Mouse (Mus musculus): ENCODE results near the gene Slk. TPM values are rescaled to one million over a fixed set of nuclear protein-coding genes. Genes with fewer than 3 reads are reported as not detected.

Slk gene
- polyA plus RNA-seq, 1 experiment from 2014 or later: 14.6 TPM

GRCm38 (mm10) chr19:47667601-47668000, 88.1 kb downstream of the Slk start:
- no peak overlapping the region for H3K9ac ChIP-seq (replicated peaks; ENCODE audit: low read depth)
- peak; percentile 36; the same call in 1 of the 2 replicates for ATAC-seq
- H3K27me3 ChIP-seq (replicated peaks; ENCODE audit: insufficient read depth, low read length): no peaks in the 10 kb centered on the region
- no peak for TF ChIP-seq CTCF (IDR thresholded peaks at IDR 0.05)
- no peak for TF ChIP-seq EP300 (IDR thresholded peaks at IDR 0.05)
- WGBS: 60% methylated on average over 8 of the region's 8 CpGs
- no peak for DNase-seq (ENCODE audit: low spot score)
- H3K4me1 ChIP-seq (ENCODE audit: insufficient read depth, low read depth, low read length): no peaks in the 10 kb centered on the region
- H3K4me2 ChIP-seq (replicated peaks; ENCODE audit: low read depth, low read length): no peak overlapping the region
- H3K4me3 ChIP-seq (ENCODE audit: low read depth, low read length): no peak overlapping the region
- no peak overlapping the region for H3K27ac ChIP-seq (ENCODE audit: low read length)
- no peaks in the 10 kb centered on the region for H3K9me3 ChIP-seq (ENCODE audit: low read length)
- H3K36me3 ChIP-seq (ENCODE audit: insufficient read depth, low read length): no peaks in the 10 kb centered on the region

- DNase-seq (ENCODE audit: low spot score): peak; percentile 40
- TF ChIP-seq CTCF (IDR thresholded peaks at IDR 0.05): no peak
- no peak for TF ChIP-seq EP300 (IDR thresholded peaks at IDR 0.05)
- no peaks in the 10 kb centered on the region for H3K4me1 ChIP-seq (ENCODE audit: insufficient read depth, low read depth, low read length)
- no peaks in the 10 kb centered on the region for H3K36me3 ChIP-seq (ENCODE audit: insufficient read depth, low read length)
- 0 out of 2 replicates have a peak overlapping the region, but pooled peaks have one; percentile 0 for H3K27ac ChIP-seq (ENCODE audit: low read length)
- ATAC-seq: peak; percentile 66
- no peak overlapping the region for H3K9ac ChIP-seq (replicated peaks; ENCODE audit: low read depth)
- H3K9me3 ChIP-seq (ENCODE audit: low read length): no peaks in the 10 kb centered on the region
- no peak overlapping the region for H3K4me2 ChIP-seq (replicated peaks; ENCODE audit: low read depth, low read length)
- no peaks in the 10 kb centered on the region for H3K27me3 ChIP-seq (replicated peaks; ENCODE audit: insufficient read depth, low read length)
- no peak overlapping the region for H3K4me3 ChIP-seq (ENCODE audit: low read depth, low read length)
- 52% methylated on average over 9 of the region's 9 CpGs for WGBS
Observed at GRCm38 (mm10) chr19:47668399-47668798, 88.9 kb downstream of the Slk start.

- Histone ChIP-seq H3K4me1 (ENCODE audit: insufficient read depth, low read depth, low read length) (peaks cover 4% of the 10 kb centered on the region; the same call in 1 of the 2 replicates), H3K9me3 (ENCODE audit: low read length) (no peaks in the 10 kb centered on the region), H3K27ac (ENCODE audit: low read length) (no peak overlapping the region), H3K27me3 (replicated peaks; ENCODE audit: insufficient read depth, low read length) (no peaks in the 10 kb centered on the region), H3K4me2 (replicated peaks; ENCODE audit: low read depth, low read length) (no peak overlapping the region), H3K4me3 (ENCODE audit: low read depth, low read length) (no peak overlapping the region), H3K9ac (replicated peaks; ENCODE audit: low read depth) (no peak overlapping the region), H3K36me3 (ENCODE audit: insufficient read depth, low read length) (no peaks in the 10 kb centered on the region)
- WGBS: 32% methylated on average over 8 of the region's 8 CpGs
- ATAC-seq (peak; percentile 12; the same call in 1 of the 2 replicates), DNase-seq (ENCODE audit: low spot score) (peak; percentile 40)
- TF ChIP-seq CTCF (IDR thresholded peaks at IDR 0.05) (peak; percentile 79), EP300 (IDR thresholded peaks at IDR 0.05) (no peak)
Observed at GRCm38 (mm10) chr19:47674419-47674818, 94.9 kb downstream of the Slk start.

- TF ChIP-seq CTCF (IDR thresholded peaks at IDR 0.05): no peak
- TF ChIP-seq EP300 (IDR thresholded peaks at IDR 0.05): no peak
- H3K9me3 ChIP-seq (ENCODE audit: low read length): no peaks in the 10 kb centered on the region
- H3K4me2 ChIP-seq (replicated peaks; ENCODE audit: low read depth, low read length): no peak overlapping the region
- H3K27me3 ChIP-seq (replicated peaks; ENCODE audit: insufficient read depth, low read length): no peaks in the 10 kb centered on the region
- no peak for DNase-seq (ENCODE audit: low spot score)
- no peak overlapping the region for H3K9ac ChIP-seq (replicated peaks; ENCODE audit: low read depth)
- H3K27ac ChIP-seq (ENCODE audit: low read length): no peak overlapping the region
- peaks cover 4% of the 10 kb centered on the region; the same call in 1 of the 2 replicates for H3K4me1 ChIP-seq (ENCODE audit: insufficient read depth, low read depth, low read length)
- no peak overlapping the region for H3K4me3 ChIP-seq (ENCODE audit: low read depth, low read length)
- 80% methylated on average over 12 of the region's 12 CpGs for WGBS
- H3K36me3 ChIP-seq (ENCODE audit: insufficient read depth, low read length): no peaks in the 10 kb centered on the region
- no peak for ATAC-seq
Observed at GRCm38 (mm10) chr19:47678675-47679074, 99.2 kb downstream of the Slk start.

GRCm38 (mm10) chr19:47689592-47689991, 110.1 kb downstream of the Slk start:
- H3K27me3 ChIP-seq (replicated peaks; ENCODE audit: insufficient read depth, low read length): no peaks in the 10 kb centered on the region
- no peaks in the 10 kb centered on the region for H3K36me3 ChIP-seq (ENCODE audit: insufficient read depth, low read length)
- H3K27ac ChIP-seq (ENCODE audit: low read length): no peak overlapping the region
- WGBS: 71% methylated on average over 7 of the region's 7 CpGs
- no peak overlapping the region for H3K4me2 ChIP-seq (replicated peaks; ENCODE audit: low read depth, low read length)
- no peaks in the 10 kb centered on the region for H3K9me3 ChIP-seq (ENCODE audit: low read length)
- DNase-seq (ENCODE audit: low spot score): no peak
- TF ChIP-seq EP300 (IDR thresholded peaks at IDR 0.05): no peak
- TF ChIP-seq CTCF (IDR thresholded peaks at IDR 0.05): no peak
- H3K4me3 ChIP-seq (ENCODE audit: low read depth, low read length): no peak overlapping the region
- no peaks in the 10 kb centered on the region for H3K4me1 ChIP-seq (ENCODE audit: insufficient read depth, low read depth, low read length)
- no peak overlapping the region for H3K9ac ChIP-seq (replicated peaks; ENCODE audit: low read depth)
- no peak for ATAC-seq

- Histone ChIP-seq H3K27ac (ENCODE audit: low read length) (no peak within 1 kb of the TSS), H3K4me2 (replicated peaks; ENCODE audit: low read depth, low read length) (no peak within 1 kb of the TSS), H3K4me3 (ENCODE audit: low read depth, low read length) (no peak within 1 kb of the TSS), H3K36me3 (ENCODE audit: insufficient read depth, low read length) (no peaks in the 10 kb centered on the region), H3K4me1 (ENCODE audit: insufficient read depth, low read depth, low read length) (no peaks in the 10 kb centered on the region), H3K9ac (replicated peaks; ENCODE audit: low read depth) (no peak within 1 kb of the TSS), H3K27me3 (replicated peaks; ENCODE audit: insufficient read depth, low read length) (no peaks in the 10 kb centered on the region), H3K9me3 (ENCODE audit: low read length) (no peaks in the 10 kb centered on the region)
- ATAC-seq (no peak), DNase-seq (ENCODE audit: low spot score) (no peak)
- 61% methylated on average over 6 of the region's 6 CpGs for WGBS
- TF ChIP-seq EP300 (IDR thresholded peaks at IDR 0.05) (no peak), CTCF (IDR thresholded peaks at IDR 0.05) (no peak)
Observed at GRCm38 (mm10) chr19:47691994-47692393, 112.5 kb downstream of the Slk start, which contains the start of gene Col17a1. Gene Col17a1, minus strand, starts transcription at chr19:47692094.

Other genes starting within 250 kb of the Slk start
- gene Sh3pxd2a, start 115.3 kb upstream of the Slk start, polyA plus RNA-seq (2015; fragmentation: Nextera tagmentation; extraction: Ambion mirVana): 5.6 and 6.4 TPM in 2 replicates
- 28.6 and 30.9 TPM in 2 replicates for gene Stn1, start 42.2 kb upstream of the Slk start, polyA plus RNA-seq (2015; fragmentation: Nextera tagmentation; extraction: Ambion mirVana)
- 2.5 and 3.5 TPM in 2 replicates for gene Col17a1, start 112.4 kb downstream of the Slk start, polyA plus RNA-seq (2015; fragmentation: Nextera tagmentation; extraction: Ambion mirVana)
- gene Sfr1, start 152.0 kb downstream of the Slk start, polyA plus RNA-seq (2015; fragmentation: Nextera tagmentation; extraction: Ambion mirVana): 166 and 171 TPM in 2 replicates

Data from lung, postnatal 0 days (tissue).